Mouse (Mus musculus): ENCODE data around the gene Ccdc149. TPM values are rescaled to one million over a fixed set of nuclear protein-coding genes. Genes with fewer than 3 reads are reported as not detected.

The Ccdc149 gene
- polyA plus RNA-seq, 1 experiment from 2014 or later: 15.0 TPM

- WGBS: 66% methylated on average over 8 of the region's 8 CpGs
- H3K36me3 ChIP-seq (ENCODE audit: control insufficient read depth, insufficient read depth, low read length): 0 out of 2 replicates have a peak, but pooled peaks cover 5% of the 10 kb centered on the region
- H3K4me3 ChIP-seq (ENCODE audit: low read length): no peak overlapping the region
- no peak overlapping the region for H3K4me2 ChIP-seq (ENCODE audit: low read length)
- H3K27me3 ChIP-seq (replicated peaks; ENCODE audit: control insufficient read depth, insufficient read depth, low read length): no peaks in the 10 kb centered on the region
- ATAC-seq: no peak
- no peak overlapping the region for H3K9ac ChIP-seq (ENCODE audit: low read depth, low read length)
- no peaks in the 10 kb centered on the region; the same call in 1 of the 2 replicates for H3K4me1 ChIP-seq (ENCODE audit: control insufficient read depth, insufficient read depth, low read depth, low read length)
- no peak overlapping the region for H3K27ac ChIP-seq (ENCODE audit: low read depth, low read length)
- no peaks in the 10 kb centered on the region for H3K9me3 ChIP-seq (ENCODE audit: control insufficient read depth, low read length)
Observed at GRCm38 (mm10) chr5:52404373-52404772, 66.9 kb downstream of the Ccdc149 start.

GRCm38 (mm10) chr5:52393756-52394155 lies 77.6 kb downstream of the Ccdc149 start:
- H3K36me3 ChIP-seq (ENCODE audit: control insufficient read depth, insufficient read depth, low read length): peaks cover 4% of the 10 kb centered on the region
- no peak for ATAC-seq
- H3K9me3 ChIP-seq (ENCODE audit: control insufficient read depth, low read length): peaks cover 2% of the 10 kb centered on the region; the same call in 1 of the 2 replicates
- no peak overlapping the region for H3K27ac ChIP-seq (ENCODE audit: low read depth, low read length)
- no peaks in the 10 kb centered on the region for H3K27me3 ChIP-seq (replicated peaks; ENCODE audit: control insufficient read depth, insufficient read depth, low read length)
- H3K4me3 ChIP-seq (ENCODE audit: low read length): no peak overlapping the region
- no peak overlapping the region for H3K9ac ChIP-seq (ENCODE audit: low read depth, low read length)
- H3K4me2 ChIP-seq (ENCODE audit: low read length): no peak overlapping the region
- 88% methylated on average over 4 of the region's 4 CpGs for WGBS
- H3K4me1 ChIP-seq (ENCODE audit: control insufficient read depth, insufficient read depth, low read depth, low read length): no peaks in the 10 kb centered on the region

- ATAC-seq: no peak
- WGBS: 70% methylated on average over 16 of the region's 16 CpGs
- no peaks in the 10 kb centered on the region for H3K27me3 ChIP-seq (replicated peaks; ENCODE audit: control insufficient read depth, insufficient read depth, low read length)
- no peak overlapping the region for H3K9ac ChIP-seq (ENCODE audit: low read depth, low read length)
- H3K4me2 ChIP-seq (ENCODE audit: low read length): peak overlapping the region; percentile 22; the same call in 1 of the 2 replicates
- no peak overlapping the region for H3K27ac ChIP-seq (ENCODE audit: low read depth, low read length)
- H3K9me3 ChIP-seq (ENCODE audit: control insufficient read depth, low read length): peaks cover 2% of the 10 kb centered on the region; the same call in 1 of the 2 replicates
- H3K36me3 ChIP-seq (ENCODE audit: control insufficient read depth, insufficient read depth, low read length): peaks cover 4% of the 10 kb centered on the region
- H3K4me1 ChIP-seq (ENCODE audit: control insufficient read depth, insufficient read depth, low read depth, low read length): no peaks in the 10 kb centered on the region
- no peak overlapping the region for H3K4me3 ChIP-seq (ENCODE audit: low read length)
Observed at GRCm38 (mm10) chr5:52391471-52391870, 79.8 kb downstream of the Ccdc149 start.

- H3K9me3 ChIP-seq (ENCODE audit: control insufficient read depth, low read length): peaks cover 2% of the 10 kb centered on the region; the same call in 1 of the 2 replicates
- 90% methylated on average over 6 of the region's 6 CpGs for WGBS
- H3K4me1 ChIP-seq (ENCODE audit: control insufficient read depth, insufficient read depth, low read depth, low read length): no peaks in the 10 kb centered on the region
- H3K4me3 ChIP-seq (ENCODE audit: low read length): no peak overlapping the region
- H3K4me2 ChIP-seq (ENCODE audit: low read length): no peak overlapping the region
- no peak for ATAC-seq
- H3K36me3 ChIP-seq (ENCODE audit: control insufficient read depth, insufficient read depth, low read length): peaks cover 4% of the 10 kb centered on the region
- H3K9ac ChIP-seq (ENCODE audit: low read depth, low read length): no peak overlapping the region
- no peak overlapping the region for H3K27ac ChIP-seq (ENCODE audit: low read depth, low read length)
- H3K27me3 ChIP-seq (replicated peaks; ENCODE audit: control insufficient read depth, insufficient read depth, low read length): no peaks in the 10 kb centered on the region
Observed at GRCm38 (mm10) chr5:52390381-52390780, 80.9 kb downstream of the Ccdc149 start.

- peaks cover 4% of the 10 kb centered on the region for H3K36me3 ChIP-seq (ENCODE audit: control insufficient read depth, insufficient read depth, low read length)
- H3K27me3 ChIP-seq (replicated peaks; ENCODE audit: control insufficient read depth, insufficient read depth, low read length): no peaks in the 10 kb centered on the region
- H3K9me3 ChIP-seq (ENCODE audit: control insufficient read depth, low read length): peaks cover 2% of the 10 kb centered on the region; the same call in 1 of the 2 replicates
- H3K27ac ChIP-seq (ENCODE audit: low read depth, low read length): no peak overlapping the region
- H3K4me3 ChIP-seq (ENCODE audit: low read length): no peak overlapping the region
- peak; percentile 40; the same call in 1 of the 2 replicates for ATAC-seq
- WGBS: 73% methylated on average over 7 of the region's 7 CpGs
- no peak overlapping the region for H3K4me2 ChIP-seq (ENCODE audit: low read length)
- H3K4me1 ChIP-seq (ENCODE audit: control insufficient read depth, insufficient read depth, low read depth, low read length): no peaks in the 10 kb centered on the region
- no peak overlapping the region for H3K9ac ChIP-seq (ENCODE audit: low read depth, low read length)
Observed at GRCm38 (mm10) chr5:52388092-52388749, 83.1 kb downstream of the Ccdc149 start.

GRCm38 (mm10) chr5:52386016-52386415 lies 85.3 kb downstream of the Ccdc149 start:
- no peak for ATAC-seq
- H3K27me3 ChIP-seq (replicated peaks; ENCODE audit: control insufficient read depth, insufficient read depth, low read length): no peaks in the 10 kb centered on the region
- H3K4me2 ChIP-seq (ENCODE audit: low read length): no peak overlapping the region
- H3K4me3 ChIP-seq (ENCODE audit: low read length): no peak overlapping the region
- H3K9ac ChIP-seq (ENCODE audit: low read depth, low read length): no peak overlapping the region
- H3K36me3 ChIP-seq (ENCODE audit: control insufficient read depth, insufficient read depth, low read length): peaks cover 4% of the 10 kb centered on the region
- 80% methylated on average over 2 of the region's 2 CpGs for WGBS
- H3K4me1 ChIP-seq (ENCODE audit: control insufficient read depth, insufficient read depth, low read depth, low read length): no peaks in the 10 kb centered on the region
- H3K9me3 ChIP-seq (ENCODE audit: control insufficient read depth, low read length): peaks cover 2% of the 10 kb centered on the region; the same call in 1 of the 2 replicates
- no peak overlapping the region for H3K27ac ChIP-seq (ENCODE audit: low read depth, low read length)

- WGBS: 94% methylated on average over 5 of the region's 5 CpGs
- Histone ChIP-seq H3K27me3 (replicated peaks; ENCODE audit: control insufficient read depth, insufficient read depth, low read length) (no peaks in the 10 kb centered on the region; the same call in 1 of the 2 replicates), H3K9ac (ENCODE audit: low read depth, low read length) (no peak overlapping the region), H3K36me3 (ENCODE audit: control insufficient read depth, insufficient read depth, low read length) (no peaks in the 10 kb centered on the region), H3K9me3 (ENCODE audit: control insufficient read depth, low read length) (no peaks in the 10 kb centered on the region), H3K4me2 (ENCODE audit: low read length) (no peak overlapping the region), H3K4me3 (ENCODE audit: low read length) (no peak overlapping the region), H3K4me1 (ENCODE audit: control insufficient read depth, insufficient read depth, low read depth, low read length) (no peaks in the 10 kb centered on the region), H3K27ac (ENCODE audit: low read depth, low read length) (no peak overlapping the region)
- no peak for ATAC-seq
Observed at GRCm38 (mm10) chr5:52383748-52384147, 87.6 kb downstream of the Ccdc149 start.

- Histone ChIP-seq H3K36me3 (ENCODE audit: control insufficient read depth, insufficient read depth, low read length) (no peaks in the 10 kb centered on the region), H3K27ac (ENCODE audit: low read depth, low read length) (no peak overlapping the region), H3K27me3 (replicated peaks; ENCODE audit: control insufficient read depth, insufficient read depth, low read length) (no peaks in the 10 kb centered on the region; the same call in 1 of the 2 replicates), H3K4me2 (ENCODE audit: low read length) (no peak overlapping the region), H3K4me3 (ENCODE audit: low read length) (no peak overlapping the region), H3K9ac (ENCODE audit: low read depth, low read length) (no peak overlapping the region), H3K4me1 (ENCODE audit: control insufficient read depth, insufficient read depth, low read depth, low read length) (no peaks in the 10 kb centered on the region), H3K9me3 (ENCODE audit: control insufficient read depth, low read length) (no peaks in the 10 kb centered on the region)
- ATAC-seq: 0 out of 2 replicates have a peak, but pooled peaks have one; percentile 48
- whole genome bisulfite sequencing: 52% methylated on average over 8 of the region's 8 CpGs
Observed at GRCm38 (mm10) chr5:52382837-52383236, 88.5 kb downstream of the Ccdc149 start.

GRCm38 (mm10) chr5:52375847-52376246 lies 95.5 kb downstream of the Ccdc149 start:
- H3K9ac ChIP-seq (ENCODE audit: low read depth, low read length): no peak overlapping the region
- H3K9me3 ChIP-seq (ENCODE audit: control insufficient read depth, low read length): no peaks in the 10 kb centered on the region
- no peak overlapping the region for H3K4me3 ChIP-seq (ENCODE audit: low read length)
- H3K4me1 ChIP-seq (ENCODE audit: control insufficient read depth, insufficient read depth, low read depth, low read length): no peaks in the 10 kb centered on the region
- no peaks in the 10 kb centered on the region for H3K36me3 ChIP-seq (ENCODE audit: control insufficient read depth, insufficient read depth, low read length)
- ATAC-seq: peak; percentile 12; the same call in 1 of the 2 replicates
- no peak overlapping the region for H3K4me2 ChIP-seq (ENCODE audit: low read length)
- 81% methylated on average over 9 of the region's 9 CpGs for WGBS
- no peak overlapping the region for H3K27ac ChIP-seq (ENCODE audit: low read depth, low read length)
- no peaks in the 10 kb centered on the region; the same call in 1 of the 2 replicates for H3K27me3 ChIP-seq (replicated peaks; ENCODE audit: control insufficient read depth, insufficient read depth, low read length)

All from hindbrain, embryonic 16.5 days (tissue).